10 mouse cellular contexts compared by ENCODE assay signal in genomic region chr8:87349781-87350181, GRCm38 (mm10).
A peak's percentile ranks its signal among the peaks of the same experiment; 100 is the strongest.
DNase-seq lines count a peak whose midpoint lies in the region; ATAC-seq and TF ChIP-seq lines count a peak whose summit lies in the region.
"Had no signal": no experiment of that assay in that cellular context is flagged by ENCODE, and none has a peak within 500 bp of the region (broad histone marks: within the 10 kb centered on the region; RNA-seq: fewer than 3 reads in every experiment).

No protein-coding gene starts in this region.

- peak; percentile 23 for DNase-seq in heart, postnatal 0 days (ENCODE audit: low spot score)
- peak; percentile 52 for DNase-seq in midbrain, postnatal 0 days (ENCODE audit: low spot score)
- no peak for DNase-seq in midbrain, embryonic 11.5 days (ENCODE audit: low spot score, missing footprints)
- peak; percentile 71 for DNase-seq in embryo, embryonic 10.5 days (ENCODE audit: low spot score)
- peak; percentile 43 for DNase-seq in retina, embryonic 14.5 days (ENCODE audit: low spot score)
- DNase-seq: thymus, adult 2 months had no signal

- H3K27ac ChIP-seq in heart, postnatal 0 days (ENCODE audit: low read depth): no peak overlapping the region
- H3K27ac ChIP-seq in heart, embryonic 11.5 days (ENCODE audit: low read depth, low read length): no peak overlapping the region
- no peak overlapping the region for H3K27ac ChIP-seq in midbrain, postnatal 0 days (ENCODE audit: low read depth, low read length)
- no peak overlapping the region for H3K27ac ChIP-seq in midbrain, embryonic 11.5 days (ENCODE audit: low read depth, low read length)
- H3K27ac ChIP-seq in liver, embryonic 12.5 days: no peak overlapping the region
- H3K27ac ChIP-seq in forebrain, embryonic 15.5 days (replicated peaks): no peak overlapping the region

- H3K4me3 ChIP-seq in heart, postnatal 0 days (ENCODE audit: low read depth, low read length): no peak overlapping the region
- no peak overlapping the region for H3K4me3 ChIP-seq in heart, embryonic 11.5 days (ENCODE audit: low read depth, low read length)
- H3K4me3 ChIP-seq in midbrain, postnatal 0 days (ENCODE audit: low read depth, low read length): no peak overlapping the region
- no peak overlapping the region for H3K4me3 ChIP-seq in midbrain, embryonic 11.5 days (ENCODE audit: low read depth, low read length)
- H3K4me3 ChIP-seq in liver, embryonic 12.5 days: no peak overlapping the region
- no peak overlapping the region for H3K4me3 ChIP-seq in forebrain, embryonic 15.5 days
- H3K4me3 ChIP-seq: megakaryocyte, embryonic 14.5 days had no signal

- no peaks in the 10 kb centered on the region for H3K36me3 ChIP-seq in heart, postnatal 0 days (replicated peaks; ENCODE audit: control insufficient read depth, insufficient read depth, low read length)
- no peaks in the 10 kb centered on the region for H3K36me3 ChIP-seq in heart, embryonic 11.5 days (ENCODE audit: control insufficient read depth, insufficient read depth, low read length)
- H3K36me3 ChIP-seq in midbrain, postnatal 0 days (ENCODE audit: insufficient read depth, low read length): no peaks in the 10 kb centered on the region
- no peaks in the 10 kb centered on the region for H3K36me3 ChIP-seq in midbrain, embryonic 11.5 days (ENCODE audit: control insufficient read depth, insufficient read depth, low read length)
- no peaks in the 10 kb centered on the region for H3K36me3 ChIP-seq in liver, embryonic 12.5 days
- H3K36me3 ChIP-seq in forebrain, embryonic 15.5 days: no peaks in the 10 kb centered on the region

- ATAC-seq in heart, postnatal 0 days (ENCODE audit: insufficient read depth, low read depth): no peak
- no peak for ATAC-seq in heart, embryonic 11.5 days (replicated peaks; ENCODE audit: insufficient number of reproducible peaks, low FRiP score, low TSS enrichment)
- ATAC-seq in midbrain, postnatal 0 days (ENCODE audit: low FRiP score): no peak
- ATAC-seq in midbrain, embryonic 11.5 days (ENCODE audit: low FRiP score): no peak
- no peak for ATAC-seq in liver, embryonic 12.5 days
- ATAC-seq in forebrain, embryonic 15.5 days (replicated peaks): no peak

- H3K9me3 ChIP-seq in heart, postnatal 0 days (replicated peaks; ENCODE audit: control insufficient read depth, low read length): no peaks in the 10 kb centered on the region
- no peaks in the 10 kb centered on the region for H3K9me3 ChIP-seq in heart, embryonic 11.5 days (replicated peaks; ENCODE audit: control insufficient read depth, low read length)
- H3K9me3 ChIP-seq in midbrain, postnatal 0 days (ENCODE audit: low read length): no peaks in the 10 kb centered on the region
- H3K9me3 ChIP-seq in midbrain, embryonic 11.5 days (ENCODE audit: control insufficient read depth, low read length): no peaks in the 10 kb centered on the region
- H3K9me3 ChIP-seq in liver, embryonic 12.5 days (replicated peaks): no peaks in the 10 kb centered on the region
- no peaks in the 10 kb centered on the region for H3K9me3 ChIP-seq in forebrain, embryonic 15.5 days

- WGBS in heart, postnatal 0 days: 47% methylated on average over 4 of the region's 4 CpGs
- 48% methylated on average over 4 of the region's 4 CpGs for WGBS in heart, embryonic 11.5 days (ENCODE audit: insufficient replicate concordance)
- WGBS in midbrain, postnatal 0 days: 52% methylated on average over 4 of the region's 4 CpGs
- 57% methylated on average over 4 of the region's 4 CpGs for WGBS in midbrain, embryonic 11.5 days
- WGBS in liver, embryonic 12.5 days (ENCODE audit: insufficient replicate concordance): 42% methylated on average over 4 of the region's 4 CpGs
- 55% methylated on average over 4 of the region's 4 CpGs for WGBS in forebrain, embryonic 15.5 days

- no peak overlapping the region for H3K4me2 ChIP-seq in heart, postnatal 0 days (ENCODE audit: low read depth, low read length)
- H3K4me2 ChIP-seq in heart, embryonic 11.5 days: no peak overlapping the region
- no peak overlapping the region for H3K4me2 ChIP-seq in midbrain, postnatal 0 days (ENCODE audit: low read depth, low read length, poor library complexity, severe bottlenecking)
- no peak overlapping the region for H3K4me2 ChIP-seq in midbrain, embryonic 11.5 days
- no peak overlapping the region for H3K4me2 ChIP-seq in liver, embryonic 12.5 days
- no peak overlapping the region for H3K4me2 ChIP-seq in forebrain, embryonic 15.5 days (replicated peaks)

- no peaks in the 10 kb centered on the region for H3K4me1 ChIP-seq in heart, postnatal 0 days (ENCODE audit: control insufficient read depth, insufficient read depth)
- H3K4me1 ChIP-seq in heart, embryonic 11.5 days (ENCODE audit: control insufficient read depth, insufficient read depth, low read length): no peaks in the 10 kb centered on the region
- H3K4me1 ChIP-seq in midbrain, postnatal 0 days (ENCODE audit: insufficient read depth, low read length): no peaks in the 10 kb centered on the region
- no peaks in the 10 kb centered on the region for H3K4me1 ChIP-seq in midbrain, embryonic 11.5 days (ENCODE audit: control insufficient read depth, insufficient read depth, low read length)
- H3K4me1 ChIP-seq in liver, embryonic 12.5 days: no peaks in the 10 kb centered on the region
- H3K4me1 ChIP-seq in forebrain, embryonic 15.5 days: no peaks in the 10 kb centered on the region; the same call in 1 of the 2 replicates
- H3K4me1 ChIP-seq: megakaryocyte, embryonic 14.5 days had no signal

- TF ChIP-seq EP300 in heart, postnatal 0 days (IDR thresholded peaks at IDR 0.05; ENCODE audit: low read depth): no peak

- no peak for TF ChIP-seq CTCF in heart, postnatal 0 days (IDR thresholded peaks at IDR 0.05; ENCODE audit: low read depth)
- TF ChIP-seq CTCF in midbrain, postnatal 0 days (IDR thresholded peaks at IDR 0.05): no peak

- H3K9ac ChIP-seq in heart, postnatal 0 days (replicated peaks; ENCODE audit: low read depth, low read length): no peak overlapping the region
- H3K9ac ChIP-seq in heart, embryonic 11.5 days (ENCODE audit: low read depth, low read length): no peak overlapping the region
- H3K9ac ChIP-seq in midbrain, postnatal 0 days (replicated peaks; ENCODE audit: low read length, poor library complexity, severe bottlenecking): no peak overlapping the region
- no peak overlapping the region for H3K9ac ChIP-seq in midbrain, embryonic 11.5 days (ENCODE audit: low read length)
- H3K9ac ChIP-seq in liver, embryonic 12.5 days: no peak overlapping the region
- H3K9ac ChIP-seq in forebrain, embryonic 15.5 days (replicated peaks): no peak overlapping the region

- H3K27me3 ChIP-seq in heart, postnatal 0 days (ENCODE audit: control insufficient read depth, insufficient read depth, low read length): no peaks in the 10 kb centered on the region
- no peaks in the 10 kb centered on the region for H3K27me3 ChIP-seq in heart, embryonic 11.5 days (ENCODE audit: control insufficient read depth, insufficient read depth, low read length)
- H3K27me3 ChIP-seq in midbrain, postnatal 0 days (ENCODE audit: insufficient read depth, low read length): no peaks in the 10 kb centered on the region
- H3K27me3 ChIP-seq in midbrain, embryonic 11.5 days (ENCODE audit: control insufficient read depth, insufficient read depth, low read length): no peaks in the 10 kb centered on the region
- no peaks in the 10 kb centered on the region for H3K27me3 ChIP-seq in liver, embryonic 12.5 days (replicated peaks)
- no peaks in the 10 kb centered on the region for H3K27me3 ChIP-seq in forebrain, embryonic 15.5 days
- H3K27me3 ChIP-seq: megakaryocyte, embryonic 14.5 days had no signal
